Mouse (Mus musculus) kidney, embryonic 14.5 days (tissue): ENCODE measurements around the gene Lep. TPM values are rescaled to one million over a fixed set of nuclear protein-coding genes. Genes with fewer than 3 reads are reported as not detected.

ENCODE experiments used
- ATAC-seq: fragments of 200-750 bp; cut with Nextera tagmentation; 2 replicates; pipeline ENCODE4 v1.8.0; 2017; ENCODE audit warnings: moderate number of reproducible peaks, mild to moderate bottlenecking, moderate TSS enrichment, moderate library complexity; ENCODE audit not compliant: low FRiP score, low TSS enrichment
- H3K27ac ChIP-seq: fragments of 300-500 bp; sonication (generic); 2 replicates; pipeline ENCODE4 v1.5.1; 2014; ENCODE audit warnings: low read depth, mild to moderate bottlenecking, low read length, moderate library complexity, mixed read lengths
- H3K27me3 ChIP-seq: fragments of 300-500 bp; sonication (generic); 2 replicates; pipeline ENCODE4 v1.6.1; 2014; ENCODE audit warnings: mild to moderate bottlenecking, low read length; ENCODE audit not compliant: control insufficient read depth, insufficient read depth
- H3K36me3 ChIP-seq: fragments of 300-500 bp; sonication (generic); 2 replicates; pipeline ENCODE4 v1.6.1; 2014; ENCODE audit warnings: low read length, mixed read lengths; ENCODE audit not compliant: control insufficient read depth, insufficient read depth
- H3K4me1 ChIP-seq: fragments of 300-500 bp; sonication (generic); 2 replicates; pipeline ENCODE4 v1.6.1; 2014; ENCODE audit warnings: low read length, mixed read lengths; ENCODE audit not compliant: control insufficient read depth, insufficient read depth
- H3K4me2 ChIP-seq: fragments of 300-500 bp; sonication (generic); replicated peaks from 2 replicates; pipeline ENCODE4 v1.6.1; 2014; ENCODE audit warnings: low read depth, mild to moderate bottlenecking, low read length
- H3K4me3 ChIP-seq: fragments of 300-500 bp; sonication (generic); 2 replicates; pipeline ENCODE4 v1.5.1; 2014; ENCODE audit warnings: mild to moderate bottlenecking, low read length
- H3K9ac ChIP-seq: fragments of 300-500 bp; sonication (generic); 2 replicates; pipeline ENCODE4 v1.6.1; 2014; ENCODE audit warnings: low read depth, mild to moderate bottlenecking, low read length, moderate library complexity
- H3K9me3 ChIP-seq: fragments of 300-500 bp; sonication (generic); 2 replicates; pipeline ENCODE4 v1.6.1; 2016; ENCODE audit warnings: low read length; ENCODE audit not compliant: control insufficient read depth
- WGBS: fragments of 180-500 bp; shearing (Covaris S2); extraction: QIAGEN DNeasy Blood & Tissue Kit; methylation state at CpG from one replicate; pipeline ENCODE4 v1.1.7; 2014; 5-methylcytosine and 5-hydroxymethylcytosine counted together
- polyA plus RNA-seq: library from polyadenylated mRNA; unstranded; fragments of >200 nt; fragmentation: Nextera tagmentation; extraction: Ambion mirVana; gene quantifications from 2 replicates; pipeline ENCODE4 v1.2.1, GENCODE M21; 2014

Gene Lep
- polyA plus RNA-seq, 1 experiment from 2014 or later, result not detected

GRCm38 (mm10) chr6:29023206-29023967, 36.6 kb upstream of the Lep start:
- no peaks in the 10 kb centered on the region for H3K4me1 ChIP-seq
- WGBS, result 34% methylated on average over 18 of the region's 18 CpGs
- H3K9me3 ChIP-seq, result no peaks in the 10 kb centered on the region
- H3K27me3 ChIP-seq, result peaks cover 10% of the 10 kb centered on the region; the same call in 1 of the 2 replicates
- no peaks in the 10 kb centered on the region for H3K36me3 ChIP-seq
- no peak overlapping the region for H3K9ac ChIP-seq
- no peak overlapping the region for H3K27ac ChIP-seq
- H3K4me3 ChIP-seq, result no peak overlapping the region
- H3K4me2 ChIP-seq, result no peak overlapping the region; the same call in 1 of the 2 replicates
- ATAC-seq, result peak; percentile 28; the same call in 1 of the 2 replicates

GRCm38 (mm10) chr6:29024000-29024417, 36.0 kb upstream of the Lep start:
- no peak overlapping the region for H3K27ac ChIP-seq
- H3K4me1 ChIP-seq, result no peaks in the 10 kb centered on the region
- H3K9ac ChIP-seq, result no peak overlapping the region
- H3K4me2 ChIP-seq, result no peak overlapping the region; the same call in 1 of the 2 replicates
- no peak overlapping the region for H3K4me3 ChIP-seq
- H3K9me3 ChIP-seq, result no peaks in the 10 kb centered on the region
- peak; percentile 71 for ATAC-seq
- H3K27me3 ChIP-seq, result peaks cover 7% of the 10 kb centered on the region; the same call in 1 of the 2 replicates
- WGBS, result 8% methylated on average over 16 of the region's 16 CpGs
- no peaks in the 10 kb centered on the region for H3K36me3 ChIP-seq

- no peak overlapping the region for H3K4me3 ChIP-seq
- no peaks in the 10 kb centered on the region for H3K36me3 ChIP-seq
- no peak overlapping the region for H3K4me2 ChIP-seq
- WGBS, result 38% methylated on average over 12 of the region's 12 CpGs
- H3K9ac ChIP-seq, result no peak overlapping the region
- no peak for ATAC-seq
- peaks cover 6% of the 10 kb centered on the region; the same call in 1 of the 2 replicates for H3K27me3 ChIP-seq
- peaks cover 4% of the 10 kb centered on the region; the same call in 1 of the 2 replicates for H3K9me3 ChIP-seq
- H3K4me1 ChIP-seq, result no peaks in the 10 kb centered on the region
- H3K27ac ChIP-seq, result no peak overlapping the region
These were observed 34.1 kb upstream of the Lep start for GRCm38 (mm10) chr6:29025796-29026482.

- ATAC-seq, result no peak
- H3K27me3 ChIP-seq, result peaks cover 6% of the 10 kb centered on the region; the same call in 1 of the 2 replicates
- WGBS, result 46% methylated on average over 6 of the region's 6 CpGs
- no peak overlapping the region for H3K9ac ChIP-seq
- H3K4me1 ChIP-seq, result no peaks in the 10 kb centered on the region
- H3K4me3 ChIP-seq, result no peak overlapping the region
- no peaks in the 10 kb centered on the region for H3K36me3 ChIP-seq
- H3K27ac ChIP-seq, result no peak overlapping the region
- H3K9me3 ChIP-seq, result peaks cover 4% of the 10 kb centered on the region; the same call in 1 of the 2 replicates
- no peak overlapping the region for H3K4me2 ChIP-seq
These were observed 33.3 kb upstream of the Lep start for GRCm38 (mm10) chr6:29026766-29027165.

GRCm38 (mm10) chr6:29028129-29028528, 31.9 kb upstream of the Lep start:
- H3K4me2 ChIP-seq, result no peak overlapping the region
- ATAC-seq, result no peak
- no peaks in the 10 kb centered on the region for H3K4me1 ChIP-seq
- 60% methylated on average over 5 of the region's 5 CpGs for WGBS
- H3K36me3 ChIP-seq, result no peaks in the 10 kb centered on the region
- no peak overlapping the region for H3K9ac ChIP-seq
- H3K4me3 ChIP-seq, result no peak overlapping the region
- H3K27me3 ChIP-seq, result peaks cover 6% of the 10 kb centered on the region; the same call in 1 of the 2 replicates
- H3K27ac ChIP-seq, result no peak overlapping the region
- H3K9me3 ChIP-seq, result peaks cover 4% of the 10 kb centered on the region; the same call in 1 of the 2 replicates

- no peak overlapping the region for H3K4me2 ChIP-seq
These were observed 30.5 kb upstream of the Lep start for GRCm38 (mm10) chr6:29029521-29029920.

GRCm38 (mm10) chr6:29031216-29031615, 28.8 kb upstream of the Lep start:
- H3K36me3 ChIP-seq, result no peaks in the 10 kb centered on the region
- H3K9ac ChIP-seq, result no peak overlapping the region
- no peaks in the 10 kb centered on the region for H3K4me1 ChIP-seq
- H3K4me3 ChIP-seq, result no peak overlapping the region
- H3K4me2 ChIP-seq, result no peak overlapping the region
- peaks cover 4% of the 10 kb centered on the region; the same call in 1 of the 2 replicates for H3K9me3 ChIP-seq
- no peaks in the 10 kb centered on the region for H3K27me3 ChIP-seq
- no peak for ATAC-seq
- H3K27ac ChIP-seq, result no peak overlapping the region
- WGBS, result 74% methylated on average over 6 of the region's 6 CpGs

More at GRCm38 (mm10) chr6:29029521-29029920, 30.5 kb upstream of the Lep start:
- Histone ChIP-seq H3K4me1 (no peaks in the 10 kb centered on the region), H3K27me3 (peaks cover 6% of the 10 kb centered on the region; the same call in 1 of the 2 replicates), H3K27ac (no peak overlapping the region), H3K9ac (no peak overlapping the region), H3K36me3 (no peaks in the 10 kb centered on the region), H3K4me3 (no peak overlapping the region), H3K9me3 (peaks cover 4% of the 10 kb centered on the region; the same call in 1 of the 2 replicates)
- ATAC-seq, result no peak
- 75% methylated on average over 6 of the region's 6 CpGs for WGBS

- Histone ChIP-seq H3K36me3 (no peaks in the 10 kb centered on the region), H3K9me3 (peaks cover 4% of the 10 kb centered on the region; the same call in 1 of the 2 replicates), H3K4me3 (no peak overlapping the region), H3K27ac (no peak overlapping the region), H3K4me2 (no peak overlapping the region), H3K4me1 (no peaks in the 10 kb centered on the region), H3K27me3 (no peaks in the 10 kb centered on the region), H3K9ac (no peak overlapping the region)
- 92% methylated on average over 13 of the region's 13 CpGs for WGBS
- ATAC-seq, result no peak
These were observed 28.2 kb upstream of the Lep start for GRCm38 (mm10) chr6:29031704-29032310.
